Mouse (Mus musculus): Measurements from ENCODE around the gene Sept9.

Gene Sept9

DNA sequence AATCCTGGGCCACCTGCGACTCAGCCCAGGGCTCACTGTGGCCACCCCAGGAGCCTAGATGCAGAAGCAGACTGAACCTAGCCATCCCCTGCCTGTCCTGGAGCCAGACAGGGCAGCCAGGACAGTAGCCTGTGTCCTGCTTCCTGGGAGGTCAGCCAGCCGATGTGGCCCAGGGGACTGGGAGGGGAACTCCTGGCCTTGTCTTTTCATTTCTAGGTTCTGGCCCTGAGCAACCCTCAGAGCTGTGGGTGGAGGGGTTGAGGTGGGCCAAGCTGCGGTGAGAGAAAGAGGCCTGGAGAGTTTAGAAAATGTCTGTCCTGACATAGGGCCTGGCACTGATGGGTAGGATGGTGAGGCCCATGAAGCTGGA, 110.4 kb downstream of the Sept9 start:
- DNase-seq (ENCODE audit: low read depth in 2 of 2, low spot score in 2 of 2): no peak

DNA sequence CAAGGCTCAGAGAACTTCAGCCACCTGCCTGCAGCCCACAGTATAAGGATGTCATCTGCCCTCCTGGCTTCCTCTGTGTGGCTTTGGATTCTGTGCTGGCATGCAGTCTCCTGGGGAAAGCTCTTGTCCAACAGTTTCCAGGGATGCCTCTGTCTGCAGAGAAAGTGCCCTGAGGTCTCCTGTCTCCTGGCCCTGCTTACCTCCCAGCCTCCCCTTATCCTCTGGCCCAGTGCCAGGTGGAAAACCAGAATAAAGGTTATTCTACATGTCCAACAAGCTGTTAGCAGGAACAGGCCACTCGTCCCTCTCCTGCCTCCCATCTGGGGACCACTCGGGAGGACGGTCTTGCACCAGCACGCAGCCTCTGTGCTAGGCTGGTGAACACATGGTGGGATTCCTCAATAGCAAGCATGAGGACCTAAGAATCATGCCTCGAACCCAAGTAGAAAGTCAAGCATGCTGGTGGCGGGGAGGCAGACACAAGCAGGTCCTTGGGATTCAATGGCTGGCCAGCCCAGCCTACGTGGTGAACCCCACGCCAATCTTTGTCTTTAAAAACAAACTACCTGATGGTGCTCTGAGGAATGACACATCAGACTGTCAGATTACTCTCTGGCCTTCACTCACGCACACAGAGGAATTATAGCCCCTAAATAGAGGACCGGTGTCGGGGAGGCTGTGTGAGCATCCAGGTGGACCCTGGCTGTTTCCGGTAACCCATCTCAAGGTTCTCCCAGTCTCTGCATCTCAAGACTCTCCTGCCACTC, 111.1 kb downstream of the Sept9 start:
- no peak for DNase-seq (ENCODE audit: low read depth in 2 of 2, low spot score in 2 of 2)

DNA sequence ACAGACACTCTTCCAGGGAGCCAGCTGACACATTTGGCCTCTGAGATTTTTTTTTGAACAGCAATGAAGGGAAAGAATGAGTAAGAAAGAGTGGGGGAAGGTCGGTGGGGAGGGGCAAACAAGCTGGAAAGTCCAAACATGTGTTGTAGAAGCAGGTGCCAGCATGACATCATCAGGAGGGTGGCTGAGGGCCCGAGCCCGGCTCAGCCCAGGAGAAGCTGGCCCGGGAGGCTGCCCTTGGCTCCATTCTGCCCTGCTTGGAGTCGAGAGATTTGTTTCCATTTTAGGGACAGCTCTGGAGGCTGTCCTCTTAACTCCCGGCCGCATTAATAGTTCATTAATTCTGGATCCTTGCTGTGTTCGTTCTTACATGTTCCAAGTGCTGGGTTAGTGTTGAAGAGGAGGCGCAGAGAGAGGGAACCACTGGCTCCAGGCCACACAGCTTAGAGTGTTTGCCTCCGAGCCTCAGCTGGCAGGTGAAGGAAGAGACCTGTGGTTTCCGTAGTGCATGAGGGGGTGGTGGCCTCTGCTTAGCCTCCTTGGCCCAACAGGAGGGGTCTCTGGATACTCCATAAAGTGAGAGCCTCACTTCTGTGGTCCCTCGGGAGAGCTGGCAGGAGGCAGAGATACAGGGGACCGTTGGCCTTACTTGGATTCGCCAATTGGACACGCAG, 111.8 kb downstream of the Sept9 start:
- no peak for DNase-seq (ENCODE audit: low read depth in 2 of 2, low spot score in 2 of 2)

DNA sequence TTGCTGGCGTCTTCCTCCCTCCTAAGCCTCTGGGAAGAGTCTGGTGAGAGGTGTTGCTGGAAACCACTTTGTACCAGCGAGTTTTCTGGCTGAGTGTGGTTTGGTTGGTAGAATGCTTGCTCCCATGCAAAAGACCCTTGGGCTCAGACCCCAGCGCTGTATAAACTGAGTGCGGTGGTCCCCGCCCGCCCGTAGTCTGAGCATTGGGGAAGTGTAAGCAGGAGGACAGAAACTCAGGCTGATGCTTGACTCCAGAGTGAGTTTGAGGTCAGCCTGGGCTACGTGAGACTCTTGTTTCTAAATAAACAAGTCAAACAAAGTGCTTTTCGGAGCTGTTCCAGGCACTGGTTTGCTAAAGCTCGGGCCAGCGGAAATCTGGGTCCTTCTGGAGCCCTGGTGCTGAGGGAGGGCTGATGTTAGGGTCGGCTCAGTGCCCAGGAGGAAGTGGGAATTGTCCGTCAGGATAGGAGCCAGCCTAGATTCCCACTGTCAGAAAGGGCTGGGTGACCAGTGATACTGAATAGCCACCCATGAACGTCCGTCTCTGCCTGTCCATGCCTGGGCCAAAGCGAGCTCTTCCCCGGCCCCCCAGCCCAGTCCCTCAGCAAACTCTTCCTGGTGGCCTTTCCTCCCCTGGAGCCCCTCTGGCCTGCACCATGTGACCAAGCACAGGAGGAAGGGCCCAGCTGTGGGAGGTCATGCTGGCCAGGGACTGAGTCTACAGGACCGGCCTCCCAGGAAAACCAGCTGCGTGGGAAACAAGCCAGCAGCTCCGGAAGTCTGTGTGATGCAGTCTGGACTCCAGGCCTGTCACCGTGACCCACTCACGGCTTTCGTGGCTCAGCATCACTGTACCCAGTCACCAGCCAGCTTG, 112.8 kb downstream of the Sept9 start:
- no peak for DNase-seq (ENCODE audit: low read depth in 2 of 2, low spot score in 2 of 2)

- DNase-seq (ENCODE audit: low read depth in 2 of 2, low spot score in 2 of 2): peak in 1 of 2 experiments; percentile 66
Measured at GRCm38 (mm10) chr11:117312936-117313335, 113.5 kb downstream of the Sept9 start.

DNA sequence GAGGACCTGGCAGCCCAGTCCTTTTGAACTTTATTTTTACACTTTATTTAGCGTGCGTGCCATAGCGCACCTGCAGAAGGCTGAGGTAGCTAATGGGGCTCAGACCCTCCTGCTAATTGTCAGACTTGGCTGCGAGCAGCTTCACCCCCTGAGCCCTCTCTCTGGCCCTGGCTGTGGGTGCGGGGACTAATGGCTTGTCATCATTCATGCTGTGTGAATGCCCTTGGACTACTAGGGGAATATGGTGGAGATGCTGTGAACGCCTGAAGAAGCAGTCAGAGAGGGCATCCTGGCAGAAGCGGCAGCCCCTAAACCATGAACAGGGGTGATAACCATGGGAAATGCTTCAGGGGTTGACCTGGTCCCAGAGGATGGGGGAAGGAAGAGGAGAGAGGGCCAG, 114.0 kb downstream of the Sept9 start:
- no peak for DNase-seq (ENCODE audit: low read depth in 2 of 2, low spot score in 2 of 2)

GRCm38 (mm10) chr11:117314026-117314425, 114.6 kb downstream of the Sept9 start:
- peak; percentile 63 to 69 for DNase-seq (ENCODE audit: low read depth in 2 of 2, low spot score in 2 of 2)

GRCm38 (mm10) chr11:117314520-117314919, 115.1 kb downstream of the Sept9 start:
- no peak for DNase-seq (ENCODE audit: low read depth in 2 of 2, low spot score in 2 of 2)

DNA sequence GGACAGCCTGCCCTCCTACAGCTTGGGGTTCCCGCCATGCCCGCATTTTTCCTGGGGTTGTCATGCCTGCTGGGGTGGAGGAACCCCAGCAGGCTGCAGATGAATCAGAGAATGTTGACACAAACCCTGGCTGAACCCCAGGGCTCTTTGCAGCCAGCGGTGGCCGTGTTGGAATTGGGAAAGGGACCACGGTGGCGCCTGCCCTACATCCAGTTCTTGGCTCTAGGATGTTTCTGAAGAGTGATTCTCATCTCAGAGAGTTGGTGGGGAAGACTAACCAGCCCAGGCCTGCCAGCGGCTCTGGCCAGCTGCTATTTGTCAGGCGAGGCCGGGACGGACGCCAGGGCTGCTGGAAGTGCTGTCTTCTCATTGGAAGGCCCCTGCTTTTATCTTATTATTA, 115.8 kb downstream of the Sept9 start:
- no peak for DNase-seq (ENCODE audit: low read depth in 2 of 2, low spot score in 2 of 2)

DNA sequence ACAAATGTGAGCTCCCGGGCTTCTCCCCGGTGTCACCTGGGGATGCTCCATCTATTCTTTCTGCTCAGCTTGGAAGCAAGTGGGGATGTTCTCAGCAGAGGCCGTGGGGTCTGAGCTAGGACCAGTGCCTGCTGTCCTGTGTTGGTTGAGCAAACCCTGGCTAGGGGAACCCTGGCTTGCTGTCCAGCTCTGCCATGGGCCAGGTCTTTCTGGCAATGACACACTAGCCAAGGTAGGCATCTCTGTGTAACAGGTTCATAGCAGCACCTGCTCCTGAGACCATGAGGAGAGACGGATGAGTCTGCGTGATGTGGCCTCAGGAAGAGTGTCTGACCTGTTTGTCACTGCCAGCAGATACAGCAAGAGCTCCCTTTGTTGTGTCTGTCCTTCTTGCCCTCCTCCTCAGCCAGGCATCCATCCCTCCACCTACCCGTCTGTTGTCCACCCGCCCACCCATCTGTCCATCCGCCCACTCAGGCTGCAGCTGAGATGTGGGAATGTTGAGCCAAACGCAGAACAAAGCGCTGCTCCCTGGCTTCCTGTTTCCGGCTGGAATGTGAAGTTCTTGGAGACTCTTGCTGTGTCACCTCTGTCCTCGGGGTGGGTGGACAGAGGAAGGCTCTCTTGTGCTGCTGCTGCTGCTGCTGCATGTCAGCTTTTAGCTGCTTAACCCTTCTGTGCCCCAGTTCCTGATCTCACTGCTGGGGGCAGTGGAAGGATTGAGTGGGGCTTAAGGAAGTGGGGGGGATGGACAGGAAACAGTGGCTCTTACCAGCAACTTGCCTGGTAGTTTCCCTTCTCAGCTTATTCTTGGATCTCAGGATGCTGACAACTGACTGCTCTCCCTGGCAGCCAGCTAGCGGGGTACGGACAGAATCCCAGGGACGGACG, 117.2 kb downstream of the Sept9 start:
- no peak for DNase-seq (ENCODE audit: low read depth in 2 of 2, low spot score in 2 of 2)

DNA sequence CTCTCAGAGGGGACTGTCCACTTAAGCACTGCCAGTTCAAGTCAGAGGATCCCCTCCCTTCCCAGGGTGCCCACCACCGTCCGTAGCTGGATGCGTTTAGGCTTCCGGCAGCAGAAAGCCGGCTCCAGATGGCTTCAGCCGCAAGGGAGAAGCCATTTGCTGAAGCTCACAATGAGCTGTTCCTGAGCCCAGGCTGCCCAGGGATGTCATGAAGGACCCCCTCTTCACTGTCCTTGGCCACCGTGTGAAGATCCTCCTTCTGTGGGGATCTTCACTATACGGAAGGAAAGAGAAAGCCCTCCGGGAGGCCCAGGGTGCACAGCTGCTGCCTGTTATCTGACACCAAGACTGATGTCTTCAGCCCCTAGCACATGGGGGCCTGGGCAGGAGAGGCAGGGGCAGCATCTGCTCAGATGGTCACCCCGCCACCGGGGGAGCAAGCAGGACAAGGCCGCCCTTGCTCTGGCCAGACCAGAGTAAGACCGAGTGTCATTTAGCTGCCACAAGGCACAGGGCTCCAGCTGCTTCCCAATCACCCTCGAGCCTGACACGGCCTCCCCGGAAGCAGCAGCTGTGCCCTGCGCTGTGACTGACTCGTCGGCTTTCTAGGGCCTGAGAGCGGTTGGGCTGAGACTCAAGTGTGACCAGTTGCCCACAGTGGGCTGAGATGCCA, 118.1 kb downstream of the Sept9 start:
- no peak for DNase-seq (ENCODE audit: low read depth in 2 of 2, low spot score in 2 of 2)

GRCm38 (mm10) chr11:117318202-117318601, 118.7 kb downstream of the Sept9 start:
- DNase-seq (ENCODE audit: low read depth in 2 of 2, low spot score in 2 of 2): no peak

- DNase-seq (ENCODE audit: low read depth in 2 of 2, low spot score in 2 of 2): no peak
Measured at GRCm38 (mm10) chr11:117318731-117319542, 119.5 kb downstream of the Sept9 start.

DNA sequence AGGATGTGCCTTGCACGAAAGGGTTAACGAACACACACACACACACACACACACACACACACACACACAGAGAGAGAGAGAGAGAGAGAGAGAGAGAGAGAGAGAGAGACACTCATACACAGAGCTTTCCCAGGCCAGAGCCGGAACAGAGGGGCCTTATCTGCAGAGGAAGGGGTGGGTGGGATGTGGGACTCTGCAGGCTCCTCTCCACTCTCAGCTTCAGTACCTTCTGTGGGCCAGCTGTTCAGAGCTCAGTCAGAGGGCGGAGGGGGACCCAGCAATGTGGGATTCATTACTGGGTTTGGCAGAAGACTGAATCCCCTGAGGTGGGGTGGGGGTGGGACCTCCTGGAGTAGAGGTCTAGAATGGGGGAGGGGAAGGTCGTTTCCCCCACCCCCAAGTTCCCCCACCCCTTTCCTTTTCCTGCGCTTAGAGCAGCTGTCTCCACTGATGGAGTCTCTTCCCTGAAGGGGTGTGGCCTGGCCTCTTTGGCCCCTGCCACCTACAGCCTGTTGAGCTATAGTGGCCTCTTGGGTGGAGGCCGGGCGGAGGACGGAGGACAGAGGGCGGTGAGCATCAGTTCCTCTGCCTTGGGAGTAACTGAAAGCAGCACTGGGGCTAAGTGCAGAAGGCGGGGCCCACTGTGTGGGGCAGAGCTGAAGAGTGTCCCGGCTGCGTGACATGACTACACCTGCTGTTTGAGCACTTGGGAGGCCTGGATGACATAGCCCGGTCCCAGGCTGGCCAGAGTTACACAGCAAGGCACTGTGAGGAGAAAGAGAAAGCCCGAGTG, 120.3 kb downstream of the Sept9 start:
- DNase-seq (ENCODE audit: low read depth in 2 of 2, low spot score in 2 of 2): no peak

- DNase-seq (ENCODE audit: low read depth in 2 of 2, low spot score in 2 of 2): no peak
Measured at GRCm38 (mm10) chr11:117320482-117320881, 121.0 kb downstream of the Sept9 start.

GRCm38 (mm10) chr11:117321311-117321971, 122.0 kb downstream of the Sept9 start:
- DNase-seq (ENCODE audit: low read depth in 2 of 2, low spot score in 2 of 2): no peak

DNA sequence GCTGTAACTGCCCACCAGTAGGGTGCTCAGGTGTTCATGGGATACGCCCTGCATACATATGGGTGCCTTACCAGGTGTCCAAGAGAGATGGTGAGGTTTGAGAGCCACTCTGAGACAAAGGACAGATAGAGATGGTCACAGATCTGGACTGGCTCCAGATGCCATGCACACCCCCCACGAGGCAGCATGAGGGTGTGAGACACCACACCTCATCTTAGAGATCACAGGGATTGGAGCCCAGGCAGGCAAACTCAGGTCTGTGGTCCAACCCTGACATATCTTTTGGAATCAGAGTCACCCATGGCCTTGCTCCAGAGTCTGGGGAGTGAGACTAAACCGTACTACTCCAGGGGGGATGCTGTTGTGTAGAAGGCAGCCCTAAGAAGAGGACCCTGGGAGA, 122.8 kb downstream of the Sept9 start:
- DNase-seq (ENCODE audit: low read depth in 2 of 2, low spot score in 2 of 2): no peak
